Mouse (Mus musculus) kidney, postnatal 4 days (tissue): ENCODE results near the gene Eid3.

Experiments used
- DNase-seq, 2 experiments: peaks; one replicate each; pipeline ENCODE4 v3.0.0; 2021; ENCODE audit warnings: mixed read lengths in 2 of 2

The Eid3 gene

GRCm38 (mm10) chr10:82863106-82863680, 3.2 kb upstream of the Eid3 start:
- no peak for DNase-seq

GRCm38 (mm10) chr10:82863827-82864226, 2.6 kb upstream of the Eid3 start:
- DNase-seq, result no peak

GRCm38 (mm10) chr10:82866832-82867231, 406 bp downstream of the Eid3 start:
- no peak for DNase-seq

- DNase-seq, result no peak
These were observed 2.1 kb downstream of the Eid3 start for GRCm38 (mm10) chr10:82868418-82869086.

GRCm38 (mm10) chr10:82875446-82875845, 9.0 kb downstream of the Eid3 start:
- no peak for DNase-seq

GRCm38 (mm10) chr10:82876076-82876796, 9.8 kb downstream of the Eid3 start:
- DNase-seq, result peak; percentile 57 to 66

GRCm38 (mm10) chr10:82887354-82887753, 20.9 kb downstream of the Eid3 start:
- DNase-seq, result no peak

GRCm38 (mm10) chr10:82888576-82888975, 22.1 kb downstream of the Eid3 start:
- DNase-seq, result no peak

GRCm38 (mm10) chr10:82889447-82889973, 23.1 kb downstream of the Eid3 start:
- DNase-seq, result peak; percentile 77 to 86

GRCm38 (mm10) chr10:82890936-82891335, 24.5 kb downstream of the Eid3 start:
- no peak for DNase-seq

GRCm38 (mm10) chr10:82891427-82891826, 25.0 kb downstream of the Eid3 start:
- DNase-seq, result no peak

- no peak for DNase-seq
These were observed 26.1 kb downstream of the Eid3 start for GRCm38 (mm10) chr10:82892442-82893055.

- DNase-seq, result no peak
These were observed 27.6 kb downstream of the Eid3 start for GRCm38 (mm10) chr10:82893872-82894650.

GRCm38 (mm10) chr10:82897936-82898335, 31.5 kb downstream of the Eid3 start:
- no peak for DNase-seq

- DNase-seq, result peak in 1 of 2 experiments; percentile 16
These were observed 32.5 kb downstream of the Eid3 start for GRCm38 (mm10) chr10:82898893-82899292.

GRCm38 (mm10) chr10:82899810-82900421, 33.5 kb downstream of the Eid3 start:
- peak in 1 of 2 experiments; percentile 17 for DNase-seq

- no peak for DNase-seq
These were observed 34.1 kb downstream of the Eid3 start for GRCm38 (mm10) chr10:82900546-82900945.

GRCm38 (mm10) chr10:82901436-82901835, 35.0 kb downstream of the Eid3 start:
- peak; percentile 94 to 95 for DNase-seq

- no peak for DNase-seq
These were observed 42.1 kb downstream of the Eid3 start for GRCm38 (mm10) chr10:82908526-82908925.

GRCm38 (mm10) chr10:82909382-82909781, 43.0 kb downstream of the Eid3 start:
- peak; percentile 83 for DNase-seq

- DNase-seq, result peak; percentile 17 to 28
These were observed 43.8 kb downstream of the Eid3 start for GRCm38 (mm10) chr10:82910198-82910597.

GRCm38 (mm10) chr10:82913238-82913637, 46.8 kb downstream of the Eid3 start:
- no peak for DNase-seq
